Mouse (Mus musculus) megakaryocyte, adult 5-6 weeks (primary cell): ENCODE measurements at regions not wholly inside any gene's neighbourhood (a gene's known extent, or its start where the extent isn't known, plus 50 kb on each side); places are given as distances from the start of the nearest gene placed in this dataset.

ENCODE experiments used
- ATAC-seq: 2 replicates; pipeline ENCODE4 v1.8.0; 2016; ENCODE audit warnings: mild to moderate bottlenecking, inconsistent platforms; ENCODE audit not compliant: poor library complexity, severe bottlenecking

- no peak for ATAC-seq
Observed at GRCm38 (mm10) chr3:70097813-70098212, 90.4 kb downstream of the Otol1 start.

GRCm38 (mm10) chr3:70102091-70102490 is 94.7 kb downstream of the Otol1 start:
- ATAC-seq = no peak

- no peak for ATAC-seq
Observed at GRCm38 (mm10) chr3:70102593-70103213, 95.3 kb downstream of the Otol1 start.

GRCm38 (mm10) chr3:70103983-70104827 is 96.8 kb downstream of the Otol1 start:
- ATAC-seq = peak; percentile 76

GRCm38 (mm10) chr3:70104828-70105399 is 97.5 kb downstream of the Otol1 start:
- ATAC-seq = peak; percentile 57

GRCm38 (mm10) chr3:70105561-70105960 is 98.1 kb downstream of the Otol1 start:
- ATAC-seq = no peak

GRCm38 (mm10) chr3:70106141-70106540 is 98.7 kb downstream of the Otol1 start:
- ATAC-seq = no peak

- ATAC-seq = no peak
Observed at GRCm38 (mm10) chr3:70126212-70126611, 118.8 kb downstream of the Otol1 start.

GRCm38 (mm10) chr3:70130241-70131029 is 123.0 kb downstream of the Otol1 start:
- ATAC-seq = no peak

- ATAC-seq = no peak
Observed at GRCm38 (mm10) chr3:70134963-70135362, 127.5 kb downstream of the Otol1 start.

GRCm38 (mm10) chr3:70138488-70138887 is 131.1 kb downstream of the Otol1 start:
- no peak for ATAC-seq

GRCm38 (mm10) chr3:70138926-70139325 is 131.5 kb downstream of the Otol1 start:
- no peak for ATAC-seq

GRCm38 (mm10) chr3:70145728-70146127 is 138.3 kb downstream of the Otol1 start:
- no peak for ATAC-seq

GRCm38 (mm10) chr3:70151156-70151555 is 143.7 kb downstream of the Otol1 start:
- no peak for ATAC-seq

GRCm38 (mm10) chr3:70160043-70160442 is 152.6 kb downstream of the Otol1 start:
- no peak for ATAC-seq

- ATAC-seq = no peak
Observed at GRCm38 (mm10) chr3:70171667-70172066, 164.3 kb downstream of the Otol1 start.

GRCm38 (mm10) chr3:70176391-70176790 is 169.0 kb downstream of the Otol1 start:
- ATAC-seq = no peak

- ATAC-seq = no peak
Observed at GRCm38 (mm10) chr3:70181611-70182010, 174.2 kb downstream of the Otol1 start.

- no peak for ATAC-seq
Observed at GRCm38 (mm10) chr3:70190741-70191140, 183.3 kb downstream of the Otol1 start.

- ATAC-seq = no peak
Observed at GRCm38 (mm10) chr3:70196671-70197070, 189.3 kb downstream of the Otol1 start.

GRCm38 (mm10) chr3:70198890-70199289 is 191.5 kb downstream of the Otol1 start:
- no peak for ATAC-seq
